Mouse (Mus musculus) cortical plate, adult 2 months (tissue): ENCODE results near the gene Psma6.

Experiments used
- CTCF ChIP-seq: fragments of 200-500 bp; IDR thresholded peaks from 2 replicates; pipeline ENCODE4 v1.5.1; 2011; ENCODE audit warnings: mild to moderate bottlenecking, control low read depth, low read length; ENCODE audit not compliant: insufficient read depth; ENCODE audit errors: extremely low read depth
- POLR2A ChIP-seq: fragments of 200-500 bp; IDR thresholded peaks from 2 replicates; pipeline ENCODE4 v1.6.1; 2011; ENCODE audit warnings: mild to moderate bottlenecking, low read length, control low read depth; ENCODE audit not compliant: insufficient read depth; ENCODE audit errors: extremely low read depth

GRCm38 (mm10) chr12:55432284-55432919 lies 48.4 kb downstream of the Psma6 start:
- no peak for TF ChIP-seq CTCF
- TF ChIP-seq POLR2A: no peak
